In the genomic region with DNA sequence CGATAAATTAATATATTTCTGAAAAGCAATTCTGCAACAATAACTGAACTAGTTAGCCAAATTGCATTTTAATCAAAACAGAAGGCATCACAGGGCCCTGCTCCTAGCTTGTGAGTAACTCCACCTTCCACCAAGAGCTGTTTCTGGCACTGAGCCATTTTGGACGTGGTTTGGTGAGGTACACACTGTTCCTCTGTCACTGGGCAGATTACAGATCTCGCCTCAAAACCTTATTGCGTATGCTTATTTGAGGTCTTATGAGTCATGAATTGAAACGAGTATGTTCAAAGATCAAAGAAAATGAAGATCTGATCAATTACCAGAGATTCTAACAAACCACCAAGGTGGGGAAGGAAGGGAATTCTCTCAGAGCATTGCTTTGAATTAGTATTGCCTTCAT, we compare ENCODE assay signal across 25 mouse cellular contexts. TPM values are rescaled to one million over a fixed set of nuclear protein-coding genes. Genes with fewer than 3 reads are reported as not detected.
DNase-seq lines count a peak whose midpoint lies in the region; ATAC-seq lines count a peak whose summit lies in the region.
"Had no signal": no experiment of that assay in that cellular context is flagged by ENCODE, and none has a peak within 500 bp of the region (broad histone marks: within the 10 kb centered on the region; RNA-seq: fewer than 3 reads in every experiment).

No protein-coding gene starts in this region.

- no peak overlapping the region for H3K4me2 ChIP-seq in neural tube, embryonic 15.5 days
- H3K4me2 ChIP-seq in kidney, embryonic 14.5 days (replicated peaks; ENCODE audit: low read depth, low read length) = no peak overlapping the region
- H3K4me2 ChIP-seq: embryonic facial prominence, embryonic 15.5 days; hindbrain, embryonic 12.5 days; intestine, embryonic 15.5 days; limb, embryonic 12.5 days; neural tube, embryonic 12.5 days had no signal

- H3K36me3 ChIP-seq in neural tube, embryonic 15.5 days = no peaks in the 10 kb centered on the region
- no peaks in the 10 kb centered on the region for H3K36me3 ChIP-seq in kidney, embryonic 14.5 days (ENCODE audit: control insufficient read depth, insufficient read depth, low read length)
- H3K36me3 ChIP-seq: embryonic facial prominence, embryonic 15.5 days; forebrain, embryonic 10.5 days; heart, embryonic 10.5 days; hindbrain, embryonic 12.5 days; intestine, embryonic 15.5 days; limb, embryonic 12.5 days; neural tube, embryonic 12.5 days had no signal

- H3K4me3 ChIP-seq in neural tube, embryonic 15.5 days (replicated peaks) = no peak overlapping the region
- H3K4me3 ChIP-seq in kidney, embryonic 14.5 days (ENCODE audit: low read length) = no peak overlapping the region
- H3K4me3 ChIP-seq: embryonic facial prominence, embryonic 15.5 days; forebrain, embryonic 10.5 days; heart, embryonic 10.5 days; hindbrain, embryonic 12.5 days; intestine, embryonic 15.5 days; limb, embryonic 12.5 days; neural tube, embryonic 12.5 days had no signal

- no peaks in the 10 kb centered on the region for H3K9me3 ChIP-seq in neural tube, embryonic 15.5 days (replicated peaks)
- peaks cover 8% of the 10 kb centered on the region; the same call in 1 of the 2 replicates for H3K9me3 ChIP-seq in kidney, embryonic 14.5 days (ENCODE audit: control insufficient read depth, low read length)
- H3K9me3 ChIP-seq: embryonic facial prominence, embryonic 15.5 days; heart, embryonic 10.5 days; intestine, embryonic 15.5 days had no signal

- DNase-seq in neural tube, embryonic 10.5 days (ENCODE audit: extremely low spot score, low spot score) = peak; percentile 9
- DNase-seq in induced T-regulatory cell, adult 2 months (ENCODE audit: low read depth) = peak; percentile 48
- peak; percentile 29 to 36 for DNase-seq in natural killer cell, adult 2 months (ENCODE audit: low spot score in 2 of 2)
- DNase-seq in thymus, postnatal 25 days = no peak
- DNase-seq: adrenal gland, postnatal 10 days; cerebellum, adult 11-12 months; cerebellum, postnatal 25 days; forebrain, postnatal 0 days; kidney, adult 9 months; right cerebral cortex, adult 18-20 months; thymus, adult 2 months had no signal

- no peaks in the 10 kb centered on the region for H3K4me1 ChIP-seq in neural tube, embryonic 15.5 days
- H3K4me1 ChIP-seq in kidney, embryonic 14.5 days (ENCODE audit: control insufficient read depth, insufficient read depth, low read length) = no peaks in the 10 kb centered on the region
- H3K4me1 ChIP-seq: embryonic facial prominence, embryonic 15.5 days; forebrain, embryonic 10.5 days; heart, embryonic 10.5 days; hindbrain, embryonic 12.5 days; intestine, embryonic 15.5 days; limb, embryonic 12.5 days; neural tube, embryonic 12.5 days had no signal

- no peak for ATAC-seq in neural tube, embryonic 15.5 days (ENCODE audit: low FRiP score)
- ATAC-seq in CD4-positive, CD25-positive, alpha-beta regulatory T cell, adult 4 months = peak; percentile 73
- ATAC-seq in kidney, embryonic 14.5 days (ENCODE audit: low FRiP score, low TSS enrichment) = no peak
- no peak for ATAC-seq in frontal cortex, adult (ENCODE audit: low TSS enrichment)
- ATAC-seq: forebrain, postnatal 0 days; intestine, embryonic 15.5 days; midbrain, embryonic 16.5 days had no signal

- H3K9ac ChIP-seq in neural tube, embryonic 15.5 days (replicated peaks) = no peak overlapping the region
- no peak overlapping the region for H3K9ac ChIP-seq in kidney, embryonic 14.5 days (ENCODE audit: low read depth, low read length)
- H3K9ac ChIP-seq: embryonic facial prominence, embryonic 15.5 days; forebrain, postnatal 0 days; hindbrain, embryonic 12.5 days; intestine, embryonic 15.5 days; limb, embryonic 12.5 days; liver, embryonic 14.5 days; neural tube, embryonic 12.5 days had no signal

- no peaks in the 10 kb centered on the region for H3K27me3 ChIP-seq in neural tube, embryonic 15.5 days (replicated peaks)
- H3K27me3 ChIP-seq in kidney, embryonic 14.5 days (ENCODE audit: control insufficient read depth, insufficient read depth, low read length) = 0 out of 2 replicates have a peak, but pooled peaks cover 3% of the 10 kb centered on the region
- H3K27me3 ChIP-seq: CH12.LX; embryonic facial prominence, embryonic 15.5 days; hindbrain, embryonic 12.5 days; intestine, embryonic 15.5 days; limb, embryonic 12.5 days; neural tube, embryonic 12.5 days had no signal

- WGBS in neural tube, embryonic 15.5 days = 91% methylated on average over 5 of the region's 5 CpGs
- 80% methylated on average over 5 of the region's 5 CpGs for WGBS in kidney, embryonic 14.5 days

- no peak overlapping the region for H3K27ac ChIP-seq in neural tube, embryonic 15.5 days (replicated peaks)
- no peak overlapping the region for H3K27ac ChIP-seq in kidney, embryonic 14.5 days (ENCODE audit: low read depth, low read length)
- H3K27ac ChIP-seq: embryonic facial prominence, embryonic 15.5 days; forebrain, embryonic 10.5 days; heart, embryonic 10.5 days; hindbrain, embryonic 12.5 days; intestine, embryonic 15.5 days; limb, embryonic 12.5 days; liver, embryonic 14.5 days; neural tube, embryonic 12.5 days had no signal

RNA-seq across cellular contexts. Expression of a gene that starts 22.5 kb away (rescaled TPM):
- polyA plus RNA-seq in neural tube, embryonic 15.5 days (2015; fragmentation: Nextera tagmentation; extraction: Ambion mirVana) = 32.0 and 34.8 TPM in 2 replicates
- under 1 TPM; 0.07 to 0.08 TPM for polyA plus RNA-seq in CD4-positive, CD25-positive, alpha-beta regulatory T cell, adult 4 months (2017; shearing (Covaris generic))
- polyA plus RNA-seq in kidney, embryonic 14.5 days (2014; fragmentation: Nextera tagmentation; extraction: Ambion mirVana) = 9.5 and 13.0 TPM in 2 replicates
